Mouse (Mus musculus): ENCODE measurements at regions not wholly inside any gene's neighbourhood (a gene's known extent, or its start where the extent isn't known, plus 50 kb on each side); places are given as distances from the start of the nearest gene placed in this dataset.

DNA sequence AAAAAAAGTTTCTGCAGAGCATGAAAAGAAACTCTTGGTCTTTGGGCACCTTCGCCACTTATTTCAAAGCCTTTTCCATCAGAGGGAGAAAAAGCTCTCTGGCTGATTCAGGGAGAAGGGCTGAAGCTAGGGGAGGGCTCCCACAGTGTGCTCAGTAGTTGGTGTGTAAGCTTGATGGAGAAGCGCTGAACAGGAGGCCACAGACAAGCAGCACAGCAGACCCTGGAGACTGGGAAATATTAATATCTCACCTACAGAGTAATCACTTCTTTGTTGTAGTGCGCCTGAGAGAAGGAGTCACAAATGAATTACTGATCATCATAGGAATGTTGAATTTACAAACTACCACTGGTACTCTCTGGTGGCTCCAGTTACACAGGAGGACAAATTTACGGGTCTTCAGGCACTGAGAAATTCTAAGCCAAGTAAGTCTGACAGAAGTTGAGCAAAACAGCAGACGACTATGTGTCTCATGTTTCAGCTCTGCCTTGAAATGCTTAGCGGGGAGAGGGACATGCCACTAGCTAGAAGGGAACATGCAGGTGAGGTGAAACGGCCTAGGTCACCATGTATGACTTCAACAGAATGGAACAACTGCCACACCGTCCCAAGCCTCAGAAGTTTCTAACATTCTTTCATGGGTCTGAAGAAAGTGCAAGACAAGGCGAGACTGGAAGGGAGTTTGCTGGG lies 350.9 kb upstream of the Map3k7 start:
- no peak for DNase-seq (ENCODE audit: low read depth)

DNA sequence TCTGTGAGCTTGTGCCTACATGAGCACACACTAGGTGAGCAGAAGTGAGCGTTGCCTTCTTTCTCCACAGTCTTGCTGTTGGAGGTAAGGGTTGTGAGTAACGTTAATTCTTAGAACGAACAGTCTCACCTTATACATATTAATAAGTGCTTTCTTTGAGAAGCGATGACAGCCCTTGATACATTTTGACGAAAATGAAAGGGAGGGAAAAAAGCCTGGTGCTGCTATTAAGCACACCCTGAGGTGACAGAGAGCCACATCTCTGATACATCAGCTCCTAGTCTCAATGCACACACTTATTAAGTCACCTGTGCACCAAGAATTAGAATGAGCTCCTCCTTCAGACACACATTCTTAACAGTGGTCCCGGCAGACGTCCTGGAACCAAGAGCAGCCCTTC lies 346.3 kb upstream of the Map3k7 start:
- DNase-seq (ENCODE audit: low read depth) = no peak

DNA sequence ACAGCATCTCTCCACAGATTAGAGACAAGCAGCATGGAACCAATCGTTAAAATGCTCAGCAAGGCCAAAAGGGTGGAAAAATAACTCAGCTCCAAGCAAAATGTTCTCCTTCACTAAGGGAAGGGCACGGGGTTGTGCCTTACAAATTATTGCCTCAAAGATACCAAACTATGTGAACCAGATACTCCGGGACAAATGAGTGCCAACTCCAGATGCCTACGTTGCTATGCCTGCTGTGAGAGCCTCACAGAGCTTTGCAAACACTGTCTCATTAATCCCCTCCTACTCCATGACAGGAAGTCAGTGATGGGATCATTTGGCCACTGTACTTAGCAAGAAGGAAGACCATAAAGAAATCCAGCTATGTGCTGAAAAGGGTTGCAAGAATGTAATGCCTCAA lies 345.9 kb upstream of the Map3k7 start:
- no peak for DNase-seq (ENCODE audit: low read depth)

DNA sequence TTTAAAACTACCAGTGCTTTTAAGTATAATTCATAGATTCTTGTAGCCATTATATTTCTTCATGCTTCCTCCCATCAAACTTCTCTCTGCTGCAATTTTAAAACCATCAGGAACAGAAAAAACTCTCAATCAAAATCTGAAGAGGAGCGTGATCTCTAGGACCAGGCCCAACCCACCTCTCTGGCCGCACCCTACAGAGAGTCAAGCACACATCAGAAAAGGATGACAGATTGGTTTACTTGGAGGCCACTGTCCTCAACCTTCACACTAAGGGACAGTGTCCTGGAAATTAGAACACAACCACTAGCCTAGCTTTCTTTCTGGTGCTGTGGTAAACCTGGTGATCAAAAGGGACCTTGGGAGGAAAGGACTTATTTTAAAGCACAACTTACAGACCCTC lies 342.7 kb upstream of the Map3k7 start:
- DNase-seq (ENCODE audit: low read depth) = no peak

GRCm38 (mm10) chr4:31627053-31627452 lies 336.8 kb upstream of the Map3k7 start:
- no peak for DNase-seq (ENCODE audit: low read depth)

DNA sequence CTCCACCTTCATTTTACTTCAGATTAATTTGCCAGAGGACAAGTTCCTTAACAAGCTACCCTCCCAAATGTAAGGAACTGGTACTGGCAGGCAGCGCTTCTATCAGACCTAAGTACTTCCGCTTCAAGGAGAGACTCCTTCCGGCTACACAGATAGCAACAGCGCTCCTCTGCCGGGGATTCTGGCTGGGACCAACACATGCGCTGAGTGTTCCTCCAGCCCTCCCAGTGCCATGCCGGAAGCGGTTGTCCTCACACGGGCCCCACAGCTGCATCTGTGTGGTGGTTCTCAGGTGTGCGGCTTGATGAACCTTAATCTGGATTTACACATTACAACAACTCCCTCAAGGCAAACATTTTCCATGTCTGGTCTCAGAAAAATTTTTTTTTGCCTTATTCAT lies 336.1 kb upstream of the Map3k7 start:
- no peak for DNase-seq (ENCODE audit: low read depth)

GRCm38 (mm10) chr4:31638564-31638963 lies 325.3 kb upstream of the Map3k7 start:
- DNase-seq (ENCODE audit: low read depth) = no peak

- no peak for DNase-seq (ENCODE audit: low read depth)
These were observed 321.7 kb upstream of the Map3k7 start for GRCm38 (mm10) chr4:31642161-31642560.

DNA sequence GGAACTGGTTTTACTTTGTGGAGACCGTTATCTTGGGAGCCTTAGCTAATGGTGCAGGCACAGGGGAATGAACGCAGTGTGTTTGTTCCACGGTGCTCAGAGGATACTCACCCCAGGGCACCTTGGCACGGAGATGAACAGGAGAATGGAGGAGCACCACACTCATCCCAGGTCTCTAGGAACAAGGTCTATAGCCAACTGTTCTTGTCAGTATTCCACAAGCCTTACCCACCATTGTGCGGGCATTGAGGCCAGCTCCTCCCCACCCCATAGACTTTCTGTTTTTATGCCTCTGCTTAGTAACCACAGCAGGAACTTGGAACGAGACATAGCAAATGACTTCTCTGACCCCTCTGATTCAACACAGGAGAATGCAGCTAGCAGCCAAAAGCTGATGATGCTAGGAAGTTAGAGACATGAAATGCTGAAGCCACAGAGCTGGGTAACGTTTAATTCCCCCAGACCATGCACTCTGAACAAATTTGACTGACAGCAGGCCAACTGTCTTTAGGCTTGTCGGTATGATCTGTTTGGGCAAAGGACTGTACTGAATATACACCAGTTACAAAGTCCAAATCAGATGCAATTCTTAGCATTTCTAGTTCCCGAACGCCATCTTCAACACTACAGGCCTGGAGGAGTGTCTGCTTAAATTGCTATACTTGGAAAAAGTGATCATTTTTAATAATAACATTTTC lies 321.2 kb upstream of the Map3k7 start:
- DNase-seq (ENCODE audit: low read depth) = no peak

DNA sequence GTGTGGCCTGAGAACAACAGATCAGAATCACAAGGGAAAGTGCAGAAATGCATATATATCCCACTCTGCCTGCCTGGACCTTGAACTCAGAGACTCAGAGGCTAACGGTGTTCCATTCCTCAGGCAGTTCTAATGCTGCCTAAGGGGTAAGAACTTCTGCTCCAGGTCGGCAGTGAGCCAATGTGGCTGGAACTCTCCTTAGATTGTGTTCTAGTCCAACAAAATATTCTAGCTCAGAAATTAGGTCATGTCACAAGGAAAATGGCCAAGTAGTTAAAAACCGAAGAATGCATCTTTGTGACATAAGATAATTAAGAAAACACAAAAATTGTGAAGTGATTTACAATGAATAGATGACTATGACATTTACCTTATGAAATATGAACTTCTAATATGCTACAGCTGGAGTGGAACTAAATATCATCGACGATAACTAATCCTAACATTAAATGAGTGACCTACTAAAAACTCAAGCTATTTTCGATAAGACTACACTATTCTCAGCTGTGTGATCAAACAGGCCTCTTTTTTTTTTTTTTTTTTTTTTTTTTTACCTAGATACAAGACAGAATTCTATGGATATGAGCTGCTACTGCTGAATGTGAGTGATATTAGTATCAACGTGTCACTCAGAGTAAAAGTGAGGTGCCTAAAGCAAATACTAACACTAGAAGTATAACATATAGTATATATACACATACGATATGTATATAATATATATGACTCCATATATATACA lies 315.1 kb upstream of the Map3k7 start:
- no peak for DNase-seq (ENCODE audit: low read depth)

DNA sequence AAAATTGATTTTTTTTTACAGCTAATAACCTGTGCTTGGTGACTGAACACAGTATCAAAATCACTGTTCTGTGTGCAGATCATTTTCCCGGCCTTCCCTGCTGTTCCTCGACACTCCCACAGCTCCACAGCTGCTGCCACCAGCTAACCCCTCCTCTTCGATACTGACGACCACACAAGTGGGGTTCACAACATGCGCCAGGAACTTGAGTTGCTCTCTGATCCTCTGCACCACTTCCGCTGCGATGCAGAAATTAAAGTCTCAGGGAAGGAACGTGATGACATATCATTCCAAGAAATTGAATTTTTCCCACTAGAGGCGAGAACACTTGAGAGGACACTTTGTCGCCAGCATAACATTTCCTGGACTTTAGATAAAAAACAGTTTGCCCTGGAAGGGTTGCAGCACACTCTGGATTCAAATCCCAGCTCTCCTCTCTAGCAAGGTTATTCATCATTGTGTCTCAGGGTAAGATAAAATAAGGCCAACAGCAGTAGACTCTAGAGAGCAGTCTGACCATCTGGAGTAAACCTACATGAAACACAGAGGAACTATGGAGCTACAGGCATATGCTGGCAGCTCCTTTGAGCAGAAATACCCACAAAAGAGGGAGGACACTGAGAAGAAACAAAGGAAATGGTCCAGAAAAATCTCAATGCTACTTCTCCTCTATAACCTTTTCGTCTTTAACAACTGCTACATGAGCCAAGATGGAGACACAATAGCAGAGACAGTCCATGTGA lies 308.4 kb upstream of the Map3k7 start:
- no peak for DNase-seq (ENCODE audit: low read depth)

DNA sequence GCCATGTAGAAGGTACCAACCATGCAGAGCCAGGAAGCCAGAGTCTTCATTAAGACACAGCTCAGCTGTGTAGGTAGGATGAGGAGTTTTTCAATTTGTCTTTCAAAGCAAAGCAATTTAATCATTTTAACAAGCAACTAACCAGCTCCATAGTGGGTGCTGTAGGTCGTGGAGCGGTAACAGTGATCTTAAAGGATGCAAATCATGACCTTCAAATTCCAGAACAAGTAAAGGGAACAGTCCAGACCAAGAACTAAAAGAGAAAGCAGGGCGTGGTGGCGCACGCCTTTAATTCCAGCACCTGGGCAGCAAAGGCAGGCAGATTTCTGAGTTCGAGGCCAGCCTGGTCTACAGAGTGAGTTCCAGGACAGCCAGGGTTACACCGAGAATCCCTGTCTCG lies 307.8 kb upstream of the Map3k7 start:
- DNase-seq (ENCODE audit: low read depth) = no peak

- DNase-seq (ENCODE audit: low read depth) = no peak
These were observed 305.1 kb upstream of the Map3k7 start for GRCm38 (mm10) chr4:31658820-31659219.

- no peak for DNase-seq (ENCODE audit: low read depth)
These were observed 303.0 kb upstream of the Map3k7 start for GRCm38 (mm10) chr4:31660896-31661295.

- DNase-seq (ENCODE audit: low read depth) = no peak
These were observed 292.2 kb upstream of the Map3k7 start for GRCm38 (mm10) chr4:31671530-31672170.

DNA sequence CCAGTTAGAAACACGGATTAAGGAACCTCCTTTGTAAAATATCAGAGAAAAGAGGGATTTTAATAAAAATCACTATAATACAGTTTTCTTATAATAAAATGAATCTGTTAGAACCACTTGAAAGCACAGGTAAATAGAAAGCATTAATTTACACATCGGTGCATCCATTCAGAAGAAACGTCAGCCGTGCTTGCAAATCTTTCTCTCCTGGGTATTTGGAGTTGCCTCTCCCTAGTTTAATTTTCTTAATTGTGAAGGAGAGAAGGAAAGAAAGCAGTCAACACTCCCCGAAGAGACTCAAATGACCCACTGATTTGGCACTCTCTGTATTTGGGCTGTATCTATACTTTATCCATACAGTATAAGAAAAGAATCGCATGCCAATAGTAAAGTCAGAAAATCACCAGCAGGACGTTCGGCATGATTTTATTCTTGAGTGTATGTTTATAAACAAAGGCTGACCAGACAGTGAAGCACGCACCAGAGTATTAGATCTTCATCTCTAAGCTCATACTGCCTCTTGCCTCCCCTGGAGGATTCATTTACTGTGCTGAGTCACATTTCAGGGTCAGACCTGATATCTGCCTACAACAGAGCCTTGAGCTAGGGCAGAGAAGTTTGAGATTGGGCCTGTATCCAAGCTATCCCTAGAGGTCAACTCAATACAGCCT lies 291.6 kb upstream of the Map3k7 start:
- DNase-seq (ENCODE audit: low read depth) = no peak

GRCm38 (mm10) chr4:31672842-31673171 lies 291.1 kb upstream of the Map3k7 start:
- DNase-seq (ENCODE audit: low read depth) = no peak

DNA sequence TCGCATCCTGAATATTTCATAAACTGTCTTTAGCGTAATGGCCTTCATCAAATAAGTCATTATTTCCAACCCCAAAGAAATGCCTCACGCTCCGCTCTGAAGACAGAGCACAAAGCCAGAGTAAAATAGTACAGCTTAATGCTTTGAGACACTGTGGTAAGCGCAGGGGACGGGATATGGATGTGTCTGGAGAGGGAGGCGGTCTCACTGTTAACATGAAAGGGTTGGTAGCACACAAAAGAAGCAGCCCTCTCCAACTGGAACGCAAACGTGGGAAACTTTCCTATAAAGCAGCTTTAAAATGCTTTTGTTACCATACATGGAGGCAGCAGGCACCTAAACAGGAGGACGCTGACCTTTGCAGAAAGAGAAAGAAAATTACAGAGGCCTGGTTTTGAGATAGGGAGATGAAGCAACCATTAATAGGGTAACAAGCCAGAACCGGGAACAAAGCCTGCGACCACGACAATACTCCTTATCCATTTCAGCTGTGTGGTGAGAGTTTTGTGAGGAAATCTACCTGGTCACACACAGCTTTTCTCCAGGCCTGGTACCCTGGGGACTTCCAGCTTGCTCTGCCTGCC lies 284.8 kb upstream of the Map3k7 start:
- no peak for DNase-seq (ENCODE audit: low read depth)

- no peak for DNase-seq (ENCODE audit: low read depth)
These were observed 282.9 kb upstream of the Map3k7 start for GRCm38 (mm10) chr4:31680958-31681357.

GRCm38 (mm10) chr4:31689083-31689482 lies 274.8 kb upstream of the Map3k7 start:
- no peak for DNase-seq (ENCODE audit: low read depth)
